Mouse (Mus musculus) liver (tissue): ENCODE measurements around the gene Gm6121.
"Not testable (repeated sequence)": the region's sequence is repeated elsewhere in the genome, so short reads cannot be mapped to it uniquely, and the experiment has no call there.

Source experiments
- DNase-seq: peaks from one replicate; pipeline ENCODE4 v3.0.0-alpha.2; 2020; ENCODE audit warnings: mixed read lengths

Gene Gm6121

DNA sequence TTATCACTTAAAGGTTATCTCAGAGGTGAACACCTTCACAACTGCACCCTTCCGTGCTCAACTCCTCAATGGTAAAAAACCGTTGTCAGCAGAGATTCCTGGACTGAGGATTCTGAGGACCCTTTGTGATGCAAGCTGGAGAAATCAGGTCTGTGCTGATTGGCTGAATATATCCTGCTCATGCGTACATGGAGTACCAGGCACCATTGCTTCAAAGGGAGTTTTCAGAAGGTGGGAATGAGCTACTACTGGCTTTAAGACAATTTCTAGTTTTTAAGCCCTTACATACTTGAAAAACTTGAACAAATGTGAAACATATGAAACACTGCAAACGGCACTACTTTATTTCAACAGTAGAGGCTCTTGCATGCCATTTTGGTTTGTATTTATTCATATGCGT lies at the start of gene Gm6121:
Gene Gm6121, minus strand, starts transcription at position 101 of the 400 bp plus-strand sequence.
- DNase-seq = not testable (repeated sequence)
